Mouse (Mus musculus) erythroblast, embryonic 14.5 days (primary cell): Measurements from ENCODE around the gene Aire.

ENCODE experiments used
- GATA1 ChIP-seq: IDR thresholded peaks from 2 replicates; pipeline ENCODE4 v1.6.1; 2012; ENCODE audit warnings: low read length, inconsistent platforms, mixed read lengths
- TAL1 ChIP-seq: IDR thresholded peaks from 3 replicates; pipeline ENCODE4 v1.6.1; 2012; ENCODE audit warnings: low read length, inconsistent platforms, mixed read lengths

DNA sequence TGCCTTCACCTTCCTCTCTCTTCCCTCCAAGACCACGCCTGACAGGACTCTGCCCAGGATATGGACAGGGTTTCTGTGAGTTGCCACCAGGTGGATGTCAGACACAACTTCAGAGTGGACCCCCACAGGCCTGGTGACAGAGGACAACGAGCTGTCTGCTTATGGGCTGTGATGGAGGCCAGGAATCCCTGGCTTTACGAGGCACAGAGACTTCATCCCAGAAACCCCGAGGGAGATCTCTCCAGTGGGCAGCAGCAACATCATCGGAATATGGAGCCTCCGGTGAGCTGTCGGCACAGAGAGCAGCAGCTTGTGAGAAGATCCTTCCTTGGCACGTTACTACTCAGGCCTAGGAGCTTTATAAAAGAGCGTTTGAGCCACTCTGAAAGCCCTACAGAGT is 34.5 kb upstream of the Aire start:
- TF ChIP-seq GATA1, result no peak
- TF ChIP-seq TAL1, result no peak
